Mouse (Mus musculus) spleen, postnatal 36 days (tissue): ENCODE data around the gene Dppa4.
"Not testable (repeated sequence)": the region's sequence is repeated elsewhere in the genome, so short reads cannot be mapped to it uniquely, and the experiment has no call there.

Experiments used
- DNase-seq, 2 experiments: peaks; one replicate each; pipeline ENCODE4 v3.0.0; 2022; ENCODE audit warnings: low spot score in 2 of 2, mixed read lengths in 1 of 2

Dppa4 gene

GRCm38 (mm10) chr16:48283517-48283916, at the start of gene Dppa4:
TSS of gene Dppa4 (plus strand) at chr16:48283733.
- DNase-seq: no peak

GRCm38 (mm10) chr16:48234999-48235398, 48.5 kb upstream of the Dppa4 start:
- no peak for DNase-seq

GRCm38 (mm10) chr16:48237676-48238075, 45.9 kb upstream of the Dppa4 start:
- no peak for DNase-seq

GRCm38 (mm10) chr16:48247044-48247661, 36.4 kb upstream of the Dppa4 start:
- no peak for DNase-seq

- no peak for DNase-seq
Observed at GRCm38 (mm10) chr16:48252824-48253223, 30.7 kb upstream of the Dppa4 start.

GRCm38 (mm10) chr16:48254584-48254983, 28.9 kb upstream of the Dppa4 start:
- DNase-seq: no peak

- no peak for DNase-seq
Observed at GRCm38 (mm10) chr16:48259519-48259918, 24.0 kb upstream of the Dppa4 start.

- DNase-seq: no peak
Observed at GRCm38 (mm10) chr16:48262901-48263300, 20.6 kb upstream of the Dppa4 start.

GRCm38 (mm10) chr16:48265856-48266255, 17.7 kb upstream of the Dppa4 start:
- DNase-seq: no peak

- DNase-seq: no peak
Observed at GRCm38 (mm10) chr16:48276940-48277339, 6.6 kb upstream of the Dppa4 start.

- no peak for DNase-seq
Observed at GRCm38 (mm10) chr16:48280883-48281282, 2.6 kb upstream of the Dppa4 start.

- no peak for DNase-seq
Observed at GRCm38 (mm10) chr16:48282801-48283200, 732 bp upstream of the Dppa4 start.

GRCm38 (mm10) chr16:48285517-48285916, 2.0 kb downstream of the Dppa4 start:
- no peak for DNase-seq

- no peak for DNase-seq
Observed at GRCm38 (mm10) chr16:48297384-48298136, 14.0 kb downstream of the Dppa4 start.

GRCm38 (mm10) chr16:48299884-48300283, 16.4 kb downstream of the Dppa4 start:
- DNase-seq: no peak

- no peak for DNase-seq
Observed at GRCm38 (mm10) chr16:48303509-48303908, 20.0 kb downstream of the Dppa4 start, which contains the start of gene Dppa2. TSS of gene Dppa2 (plus strand) at chr16:48303908.

- DNase-seq: no peak
Observed at GRCm38 (mm10) chr16:48303983-48304382, 20.4 kb downstream of the Dppa4 start.

GRCm38 (mm10) chr16:48308916-48309315, 25.4 kb downstream of the Dppa4 start:
- DNase-seq: not testable (repeated sequence)

- no peak for DNase-seq
Observed at GRCm38 (mm10) chr16:48309912-48310630, 26.5 kb downstream of the Dppa4 start.

- DNase-seq: no peak
Observed at GRCm38 (mm10) chr16:48315294-48315693, 31.8 kb downstream of the Dppa4 start.

- DNase-seq: no peak
Observed at GRCm38 (mm10) chr16:48320781-48321180, 37.2 kb downstream of the Dppa4 start.

GRCm38 (mm10) chr16:48323133-48323532, 39.6 kb downstream of the Dppa4 start:
- no peak for DNase-seq
